Mouse (Mus musculus): ENCODE measurements around the gene Gm8773.

The Gm8773 gene

GRCm38 (mm10) chr5:5573749-5574317 lies at the start of gene Gm8773:
Gene Gm8773 (plus strand): TSS chr5:5573799.
- DNase-seq (ENCODE audit: low spot score in 2 of 2) = peak; percentile 2 to 4

GRCm38 (mm10) chr5:5533656-5534420 lies 39.8 kb upstream of the Gm8773 start:
- DNase-seq (ENCODE audit: low spot score in 2 of 2) = no peak

- no peak for DNase-seq (ENCODE audit: low spot score in 2 of 2)
Measured at GRCm38 (mm10) chr5:5536131-5536530, 37.5 kb upstream of the Gm8773 start.

- DNase-seq (ENCODE audit: low spot score in 2 of 2) = no peak
Measured at GRCm38 (mm10) chr5:5539771-5540170, 33.8 kb upstream of the Gm8773 start.

GRCm38 (mm10) chr5:5540385-5540784 lies 33.2 kb upstream of the Gm8773 start:
- DNase-seq (ENCODE audit: low spot score in 2 of 2) = no peak

- no peak for DNase-seq (ENCODE audit: low spot score in 2 of 2)
Measured at GRCm38 (mm10) chr5:5551110-5551509, 22.5 kb upstream of the Gm8773 start.

GRCm38 (mm10) chr5:5559079-5559740 lies 14.4 kb upstream of the Gm8773 start, which contains the start of gene Gtpbp10:
Gene Gtpbp10 (minus strand): TSS chr5:5559538.
- DNase-seq (ENCODE audit: low spot score in 2 of 2) = peak; percentile 92 to 93

- DNase-seq (ENCODE audit: low spot score in 2 of 2) = no peak
Measured at GRCm38 (mm10) chr5:5559798-5560197, 13.8 kb upstream of the Gm8773 start.

GRCm38 (mm10) chr5:5561041-5561706 lies 12.4 kb upstream of the Gm8773 start:
- DNase-seq (ENCODE audit: low spot score in 2 of 2) = no peak

- DNase-seq (ENCODE audit: low spot score in 2 of 2) = no peak
Measured at GRCm38 (mm10) chr5:5562435-5562834, 11.2 kb upstream of the Gm8773 start.

GRCm38 (mm10) chr5:5587686-5588085 lies 14.1 kb downstream of the Gm8773 start:
- no peak for DNase-seq (ENCODE audit: low spot score in 2 of 2)

GRCm38 (mm10) chr5:5610540-5610939 lies 36.9 kb downstream of the Gm8773 start:
- DNase-seq (ENCODE audit: low spot score in 2 of 2) = no peak

GRCm38 (mm10) chr5:5618329-5618728 lies 44.7 kb downstream of the Gm8773 start:
- DNase-seq (ENCODE audit: low spot score in 2 of 2) = no peak

GRCm38 (mm10) chr5:5625491-5625890 lies 51.9 kb downstream of the Gm8773 start:
- DNase-seq (ENCODE audit: low spot score in 2 of 2) = no peak

Data from urinary bladder, postnatal 36 days (tissue).